Mouse (Mus musculus) kidney, embryonic 14.5 days (tissue): ENCODE measurements around the gene Fcgr1. TPM values are rescaled to one million over a fixed set of nuclear protein-coding genes. Genes with fewer than 3 reads are reported as not detected.
"Not testable (repeated sequence)": the region's sequence is repeated elsewhere in the genome, so short reads cannot be mapped to it uniquely, and the experiment has no call there.

Experiments
- ATAC-seq: fragments of 200-750 bp; cut with Nextera tagmentation; 2 replicates; pipeline ENCODE4 v1.8.0; 2017; ENCODE audit warnings: moderate number of reproducible peaks, mild to moderate bottlenecking, moderate TSS enrichment, moderate library complexity; ENCODE audit not compliant: low FRiP score, low TSS enrichment
- H3K27ac ChIP-seq: fragments of 300-500 bp; sonication (generic); 2 replicates; pipeline ENCODE4 v1.5.1; 2014; ENCODE audit warnings: low read depth, mild to moderate bottlenecking, low read length, moderate library complexity, mixed read lengths
- H3K27me3 ChIP-seq: fragments of 300-500 bp; sonication (generic); 2 replicates; pipeline ENCODE4 v1.6.1; 2014; ENCODE audit warnings: mild to moderate bottlenecking, low read length; ENCODE audit not compliant: control insufficient read depth, insufficient read depth
- H3K36me3 ChIP-seq: fragments of 300-500 bp; sonication (generic); 2 replicates; pipeline ENCODE4 v1.6.1; 2014; ENCODE audit warnings: low read length, mixed read lengths; ENCODE audit not compliant: control insufficient read depth, insufficient read depth
- H3K4me1 ChIP-seq: fragments of 300-500 bp; sonication (generic); 2 replicates; pipeline ENCODE4 v1.6.1; 2014; ENCODE audit warnings: low read length, mixed read lengths; ENCODE audit not compliant: control insufficient read depth, insufficient read depth
- H3K4me2 ChIP-seq: fragments of 300-500 bp; sonication (generic); replicated peaks from 2 replicates; pipeline ENCODE4 v1.6.1; 2014; ENCODE audit warnings: low read depth, mild to moderate bottlenecking, low read length
- H3K4me3 ChIP-seq: fragments of 300-500 bp; sonication (generic); 2 replicates; pipeline ENCODE4 v1.5.1; 2014; ENCODE audit warnings: mild to moderate bottlenecking, low read length
- H3K9ac ChIP-seq: fragments of 300-500 bp; sonication (generic); 2 replicates; pipeline ENCODE4 v1.6.1; 2014; ENCODE audit warnings: low read depth, mild to moderate bottlenecking, low read length, moderate library complexity
- H3K9me3 ChIP-seq: fragments of 300-500 bp; sonication (generic); 2 replicates; pipeline ENCODE4 v1.6.1; 2016; ENCODE audit warnings: low read length; ENCODE audit not compliant: control insufficient read depth
- WGBS: fragments of 180-500 bp; shearing (Covaris S2); extraction: QIAGEN DNeasy Blood & Tissue Kit; methylation state at CpG from one replicate; pipeline ENCODE4 v1.1.7; 2014; 5-methylcytosine and 5-hydroxymethylcytosine counted together
- polyA plus RNA-seq: library from polyadenylated mRNA; unstranded; fragments of >200 nt; fragmentation: Nextera tagmentation; extraction: Ambion mirVana; gene quantifications from 2 replicates; pipeline ENCODE4 v1.2.1, GENCODE M21; 2014

Fcgr1 gene
- polyA plus RNA-seq, 1 experiment from 2014 or later = 1.8 TPM

DNA sequence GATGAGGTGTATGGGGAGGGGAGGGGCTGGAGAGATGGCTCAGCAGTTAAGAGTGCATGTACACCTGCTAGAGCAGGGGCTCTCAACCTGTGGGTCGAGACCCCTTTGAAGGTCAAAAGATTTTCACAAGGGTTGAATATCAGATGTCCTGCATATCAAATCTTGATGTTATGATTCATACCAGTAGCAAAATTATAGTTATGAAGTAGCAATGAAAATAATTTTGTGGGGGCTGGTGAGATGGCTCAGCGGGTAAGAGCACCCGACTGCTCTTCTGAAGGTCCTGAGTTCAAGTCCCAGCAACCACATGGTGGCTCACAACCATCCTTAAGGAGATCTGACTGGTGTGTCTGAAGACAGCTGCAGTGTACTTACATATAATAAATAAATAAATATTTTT, 3.0 kb downstream of the Fcgr1 start:
- not testable (repeated sequence) for H3K27ac ChIP-seq, H3K27me3 ChIP-seq, H3K36me3 ChIP-seq, H3K9me3 ChIP-seq, H3K4me3 ChIP-seq, ATAC-seq, H3K4me1 ChIP-seq, H3K4me2 ChIP-seq, H3K9ac ChIP-seq
- 94% methylated on average over 3 of the region's 3 CpGs for WGBS

DNA sequence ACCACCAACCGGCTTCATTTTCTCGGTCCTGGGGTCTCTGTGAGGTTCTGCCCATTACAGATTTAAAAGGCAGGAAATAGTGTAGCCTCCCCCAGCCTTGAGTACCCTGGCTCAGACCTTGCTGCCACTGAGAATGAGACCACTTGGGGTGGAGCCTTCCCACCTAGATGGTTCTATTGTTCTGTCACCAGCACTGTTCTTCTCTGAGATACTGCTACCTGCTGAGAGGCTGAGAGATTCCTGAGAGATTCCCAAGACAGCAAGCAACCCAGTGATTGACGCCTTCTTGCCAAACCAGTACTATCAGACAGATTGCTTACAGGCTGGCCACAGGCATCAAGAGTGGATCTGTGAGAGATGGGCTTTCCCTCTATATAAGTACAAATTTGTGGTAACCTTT, 4.6 kb downstream of the Fcgr1 start:
- no peaks in the 10 kb centered on the region for H3K36me3 ChIP-seq
- H3K4me3 ChIP-seq = no peak overlapping the region
- no peak overlapping the region for H3K4me2 ChIP-seq
- no peak overlapping the region for H3K27ac ChIP-seq
- no peaks in the 10 kb centered on the region for H3K27me3 ChIP-seq
- no peaks in the 10 kb centered on the region for H3K9me3 ChIP-seq
- no peak overlapping the region for H3K9ac ChIP-seq
- H3K4me1 ChIP-seq = no peaks in the 10 kb centered on the region
- no peak for ATAC-seq
- 81% methylated on average over 3 of the region's 3 CpGs for WGBS

DNA sequence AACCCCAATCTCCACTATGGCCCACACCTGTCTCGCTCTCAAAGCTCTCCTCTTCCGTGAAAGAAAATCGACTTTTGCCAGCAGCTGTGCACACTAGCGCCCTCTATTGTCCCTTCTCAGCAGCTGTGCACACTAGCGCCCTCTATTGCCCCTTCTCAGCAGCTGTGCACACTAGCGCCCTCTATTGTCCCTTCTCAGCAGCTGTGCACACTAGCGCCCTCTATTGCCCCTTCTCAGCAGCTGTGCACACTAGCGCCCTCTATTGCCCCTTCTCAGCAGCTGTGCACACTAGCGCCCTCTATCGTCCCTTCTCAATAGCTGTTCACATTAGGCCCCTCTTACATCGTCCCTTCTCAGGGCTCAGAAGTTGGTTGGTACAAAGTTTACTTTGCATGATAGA, 6.4 kb downstream of the Fcgr1 start:
- H3K4me3 ChIP-seq, H3K4me2 ChIP-seq, ATAC-seq, H3K4me1 ChIP-seq, H3K36me3 ChIP-seq, H3K9ac ChIP-seq, H3K9me3 ChIP-seq, H3K27ac ChIP-seq: not testable (repeated sequence)
- H3K27me3 ChIP-seq = peaks cover 11% of the 10 kb centered on the region
- WGBS = 91% methylated on average over 11 of the region's 11 CpGs

DNA sequence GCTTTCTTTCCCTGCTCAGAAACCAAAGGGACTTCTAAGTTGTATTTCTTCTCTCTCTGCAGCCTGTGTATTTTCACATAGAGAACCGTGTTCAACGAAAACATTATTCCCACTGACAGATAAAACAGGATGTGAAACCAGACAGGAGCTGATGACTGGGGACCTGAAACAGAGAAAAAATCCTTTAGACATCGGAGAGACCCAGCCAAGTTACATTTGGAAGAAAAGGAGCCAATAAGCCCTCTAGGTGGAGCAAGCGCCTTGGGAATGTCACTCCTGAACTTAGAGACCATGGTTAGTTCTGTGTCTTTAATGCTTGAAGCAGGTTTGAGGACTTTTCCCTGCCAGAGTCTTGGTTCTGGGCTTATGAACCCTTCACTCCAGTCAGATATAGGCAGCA, 9.3 kb downstream of the Fcgr1 start:
- Histone ChIP-seq H3K27me3 (peaks cover 11% of the 10 kb centered on the region), H3K4me3 (no peak overlapping the region), H3K27ac (no peak overlapping the region), H3K9ac (no peak overlapping the region), H3K9me3 (no peaks in the 10 kb centered on the region), H3K4me2 (peak overlapping the region; percentile 27), H3K4me1 (no peaks in the 10 kb centered on the region), H3K36me3 (no peaks in the 10 kb centered on the region)
- 21% methylated on average over 4 of the region's 4 CpGs for WGBS
- ATAC-seq = no peak

DNA sequence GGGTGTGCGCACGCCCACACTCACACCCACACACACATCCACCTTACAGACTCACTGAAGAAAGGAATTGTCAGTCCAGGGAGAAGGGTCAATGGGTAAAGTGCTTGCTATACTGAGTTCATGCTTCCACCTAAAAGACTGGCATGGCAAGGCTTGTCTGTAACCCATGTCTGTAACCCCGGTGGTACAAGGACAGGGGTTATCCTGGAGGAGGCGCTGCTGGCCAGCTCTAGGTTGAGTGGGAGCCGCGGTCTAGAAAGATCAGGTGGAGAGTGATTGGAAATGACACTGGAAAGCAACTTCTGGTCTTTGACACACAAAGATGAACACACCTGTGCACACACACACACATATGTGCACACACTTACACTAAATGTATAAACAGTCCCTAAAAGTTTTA, 13.1 kb downstream of the Fcgr1 start:
- H3K9me3 ChIP-seq = no peaks in the 10 kb centered on the region
- no peak overlapping the region for H3K27ac ChIP-seq
- H3K4me3 ChIP-seq = no peak overlapping the region
- no peak overlapping the region for H3K4me2 ChIP-seq
- ATAC-seq = no peak
- peaks cover 11% of the 10 kb centered on the region for H3K27me3 ChIP-seq
- H3K9ac ChIP-seq = no peak overlapping the region
- 60% methylated on average over 6 of the region's 6 CpGs for WGBS
- 0 out of 2 replicates have a peak, but pooled peaks cover 3% of the 10 kb centered on the region for H3K4me1 ChIP-seq
- no peaks in the 10 kb centered on the region for H3K36me3 ChIP-seq

DNA sequence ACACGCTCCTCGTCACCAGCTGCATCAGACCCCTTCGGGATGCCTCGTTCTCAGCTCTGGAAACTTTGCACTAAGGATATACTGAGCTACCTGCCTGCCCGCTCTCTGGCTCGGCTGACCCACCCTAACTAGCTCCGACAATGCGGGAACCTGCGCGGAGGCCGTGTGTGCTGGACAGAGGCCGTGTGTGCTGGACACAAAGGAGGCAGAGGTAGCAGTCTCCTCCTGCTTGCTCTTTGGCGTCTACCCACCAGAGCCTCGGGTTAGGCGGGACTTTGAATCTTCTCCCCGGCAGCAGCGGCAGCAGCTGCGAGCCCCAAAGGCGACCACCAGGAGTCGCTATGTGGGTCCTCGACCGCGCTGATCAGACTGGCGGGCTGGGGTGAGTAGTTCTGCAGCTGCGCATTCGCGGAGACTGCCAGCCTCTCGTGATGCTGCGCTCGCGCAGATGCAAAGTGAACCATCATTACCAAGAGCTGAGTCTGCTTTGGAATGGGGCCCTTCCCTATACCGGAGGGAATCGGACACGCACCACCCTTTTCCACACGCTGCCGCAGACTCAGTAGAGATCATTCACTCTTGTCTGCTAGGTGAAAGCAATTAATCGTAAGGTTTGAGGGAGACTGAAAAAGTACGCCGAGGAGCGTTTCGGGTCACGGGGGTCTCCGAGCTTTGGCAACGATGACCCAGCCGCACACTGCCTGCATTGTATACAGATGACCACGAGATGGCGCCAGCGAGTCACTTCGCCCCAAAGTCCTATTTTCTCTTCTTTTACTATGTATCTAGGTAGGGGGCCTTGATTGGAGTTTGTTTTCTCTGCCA, 15.8 kb downstream of the Fcgr1 start:
- WGBS = under 1% methylated on average over 49 of the region's 49 CpGs
- 0 out of 2 replicates have a peak, but pooled peaks cover 3% of the 10 kb centered on the region for H3K4me1 ChIP-seq
- peak overlapping the region; percentile 84 for H3K27ac ChIP-seq
- H3K36me3 ChIP-seq = no peaks in the 10 kb centered on the region
- peaks cover 2% of the 10 kb centered on the region for H3K27me3 ChIP-seq
- ATAC-seq = peak; percentile 96
- H3K4me2 ChIP-seq = peak overlapping the region; percentile 78
- H3K9me3 ChIP-seq = no peaks in the 10 kb centered on the region
- peak overlapping the region; percentile 61 for H3K9ac ChIP-seq
- H3K4me3 ChIP-seq = peak overlapping the region; percentile 50

DNA sequence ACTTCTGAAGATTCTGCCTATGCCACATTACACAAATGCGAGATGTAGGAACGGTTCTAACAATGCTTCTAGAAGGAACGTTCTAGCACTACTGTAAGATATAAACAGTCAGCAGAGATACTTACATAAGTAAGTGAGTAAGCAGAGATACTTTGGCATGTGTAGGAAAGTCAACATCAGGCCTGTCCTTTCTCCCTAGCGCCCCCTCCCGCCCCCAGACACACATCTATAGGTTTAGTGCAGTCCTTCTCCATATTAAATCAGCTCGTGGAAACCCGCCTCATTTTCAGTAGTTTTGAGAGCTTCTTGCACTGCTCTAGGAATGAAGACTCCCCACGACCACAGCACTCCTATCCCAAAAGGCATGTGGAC, 16.4 kb downstream of the Fcgr1 start:
- ATAC-seq = peak; percentile 44
- Histone ChIP-seq H3K4me2 (peak overlapping the region; percentile 78), H3K27ac (peak overlapping the region; percentile 84), H3K9me3 (no peaks in the 10 kb centered on the region), H3K36me3 (no peaks in the 10 kb centered on the region), H3K4me3 (peak overlapping the region; percentile 50), H3K27me3 (no peaks in the 10 kb centered on the region; the same call in 1 of the 2 replicates), H3K4me1 (0 out of 2 replicates have a peak, but pooled peaks cover 3% of the 10 kb centered on the region), H3K9ac (peak overlapping the region; percentile 61)
- WGBS = 21% methylated on average over 8 of the region's 8 CpGs

DNA sequence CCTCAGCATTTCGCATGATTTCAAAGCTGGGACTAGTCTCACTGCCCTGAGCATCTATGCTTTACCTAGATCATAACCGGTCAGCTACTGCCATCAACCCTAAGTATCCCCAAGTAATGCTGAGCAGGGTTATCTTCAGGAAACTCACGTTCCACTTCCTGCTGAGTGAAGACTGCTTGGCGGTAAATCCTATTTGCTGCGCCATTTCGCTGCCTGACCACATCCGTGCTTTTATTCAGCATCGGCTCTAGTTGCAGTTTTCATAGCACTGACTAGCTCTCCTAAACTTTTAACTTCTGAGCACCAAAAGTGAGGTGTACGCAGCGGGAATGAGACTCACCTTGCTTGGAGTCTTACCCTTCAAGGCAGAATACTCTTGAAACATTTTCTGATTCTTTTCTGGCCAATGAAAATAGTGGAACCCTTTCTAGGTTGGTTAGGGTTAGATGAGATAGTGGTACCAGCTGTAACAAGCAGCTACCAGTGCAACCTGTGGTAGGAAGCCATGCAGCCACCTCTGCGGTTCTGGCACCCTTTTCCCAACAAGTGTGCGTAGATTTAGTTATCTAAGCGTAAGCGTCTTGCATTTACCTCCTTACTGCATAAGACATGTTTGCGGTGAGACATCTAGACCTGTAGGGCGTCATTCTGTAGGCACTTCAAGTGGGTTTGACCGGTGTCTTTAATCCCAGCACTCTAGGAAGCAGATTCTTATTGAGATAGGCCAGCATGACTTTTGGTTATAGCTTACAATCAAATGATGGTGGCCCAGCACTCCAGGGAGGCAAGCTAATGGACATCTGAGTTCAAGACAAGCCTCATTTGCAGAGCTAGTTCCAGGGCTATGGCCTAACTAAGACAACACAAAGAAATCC, 19.9 kb downstream of the Fcgr1 start:
- Histone ChIP-seq H3K4me1 (0 out of 2 replicates have a peak, but pooled peaks cover 3% of the 10 kb centered on the region), H3K4me3 (no peak overlapping the region), H3K27me3 (no peaks in the 10 kb centered on the region), H3K9ac (no peak overlapping the region), H3K9me3 (no peaks in the 10 kb centered on the region), H3K36me3 (no peaks in the 10 kb centered on the region), H3K4me2 (no peak overlapping the region), H3K27ac (no peak overlapping the region)
- WGBS = 91% methylated on average over 17 of the region's 17 CpGs
- ATAC-seq = no peak
